Mouse (Mus musculus) hematopoietic stem cell, adult 5-6 weeks (primary cell): ENCODE measurements around the gene Lypd6. TPM values are rescaled to one million over a fixed set of nuclear protein-coding genes. Genes with fewer than 3 reads are reported as not detected.

Source experiments
- ATAC-seq, 2 experiments: fragments of 125-278 bp in 1 of 2; replicated peaks in 1 of 2; 2 replicates each; pipeline ENCODE4 v1.8.0; 2016 to 2017; ENCODE audit warnings: inconsistent platforms in 2 of 2, mild to moderate bottlenecking in 2 of 2, moderate number of reproducible peaks in 2 of 2, low read depth in 1 of 2, moderate TSS enrichment in 1 of 2; ENCODE audit not compliant: low FRiP score in 2 of 2, poor library complexity in 2 of 2, severe bottlenecking in 2 of 2, insufficient read depth in 1 of 2, low TSS enrichment in 1 of 2
- total RNA-seq: library from RNA; stranded (forward); fragments of 172-1452, 232-1000 nt; gene quantifications from 2 replicates; pipeline ENCODE4 v1.2.3, GENCODE M21; 2017

The Lypd6 gene
- total RNA-seq, 1 experiment from 2014 or later: 1.0 TPM

DNA sequence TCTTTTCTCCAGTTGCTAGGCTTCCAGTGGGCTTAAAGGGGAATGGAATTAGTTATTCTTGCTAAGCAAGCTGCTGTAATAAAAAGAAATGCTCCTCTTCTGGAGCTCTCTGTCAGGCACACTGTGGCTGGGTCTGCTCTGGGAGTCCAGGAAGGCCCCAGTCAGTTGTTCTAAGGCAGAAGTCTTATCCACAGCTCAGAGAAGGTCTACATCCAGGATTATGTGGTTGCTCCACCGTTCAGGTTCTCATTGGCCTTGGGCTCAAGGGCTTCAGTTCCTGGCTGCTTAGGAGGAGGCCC lies 34.9 kb downstream of the Lypd6 start:
- ATAC-seq: no peak

DNA sequence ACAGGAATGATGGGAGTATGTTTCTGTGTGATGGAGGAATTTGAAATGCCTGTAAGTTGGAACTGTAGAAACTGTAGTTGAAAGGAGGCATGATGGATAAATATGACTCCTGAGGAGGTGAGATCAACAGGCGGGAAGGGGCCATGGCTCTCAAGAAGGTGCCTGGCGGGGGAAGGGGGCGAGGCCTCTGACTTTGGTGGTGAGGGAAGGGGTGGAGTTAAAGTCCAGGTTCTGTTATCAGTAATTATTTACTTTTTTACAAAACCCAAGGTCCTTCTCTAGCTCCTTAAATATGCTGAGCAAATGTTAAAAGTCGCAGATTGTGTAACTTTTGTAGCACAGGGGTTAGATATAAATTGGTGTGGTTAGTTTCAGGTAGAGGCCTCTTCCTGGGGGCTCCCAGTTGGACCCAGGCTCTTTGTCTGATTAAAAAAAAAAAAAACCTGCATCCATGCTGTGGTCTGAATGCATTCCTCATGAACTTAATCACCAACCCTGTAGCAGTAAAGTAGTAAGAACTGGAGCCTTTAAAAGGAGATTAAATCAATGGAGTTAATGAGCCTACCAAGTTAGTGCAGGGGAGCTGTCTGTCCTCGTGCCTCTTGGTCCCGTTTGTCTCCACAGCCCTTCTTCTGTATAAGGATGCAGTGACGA lies 37.7 kb downstream of the Lypd6 start:
- ATAC-seq: no peak

DNA sequence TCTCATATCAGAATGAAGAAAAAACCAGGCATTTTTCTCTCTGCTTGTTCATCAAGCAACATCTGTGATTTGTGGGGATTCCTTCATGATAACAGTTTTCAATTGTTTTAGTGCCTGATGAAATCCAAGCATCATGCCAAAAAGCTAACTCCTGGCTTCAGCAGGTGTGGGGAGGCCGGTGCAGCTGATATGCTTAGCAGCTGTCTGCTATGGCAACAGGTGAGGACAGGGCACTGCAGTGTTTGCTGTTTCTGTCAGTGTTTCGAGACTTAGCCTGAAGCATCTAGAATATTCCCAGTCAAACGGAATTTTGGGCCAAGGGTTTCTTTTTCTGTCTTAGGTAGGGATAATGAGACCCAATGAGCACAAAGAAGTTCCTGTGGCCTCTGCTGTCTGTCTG lies 39.4 kb downstream of the Lypd6 start:
- ATAC-seq: no peak

DNA sequence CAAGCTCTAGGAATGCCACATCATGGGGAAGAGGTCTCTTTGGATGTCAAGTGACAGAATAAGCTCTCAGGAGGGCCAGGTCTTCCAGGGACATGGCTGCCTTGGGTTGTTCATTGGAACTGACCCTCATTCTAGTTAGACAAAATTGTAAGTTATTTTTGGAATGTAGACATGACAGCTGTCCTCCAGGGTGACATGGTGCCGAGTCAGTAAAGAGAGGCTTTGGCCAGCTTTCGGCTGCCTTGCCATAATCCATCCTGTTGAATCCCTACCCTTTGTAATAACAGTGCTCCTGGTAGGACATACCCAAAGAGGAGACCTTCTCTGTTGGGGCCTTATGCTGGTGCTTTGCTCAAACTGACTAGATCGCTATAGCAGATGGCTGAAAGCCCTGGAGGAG lies 39.8 kb downstream of the Lypd6 start:
- ATAC-seq: no peak

DNA sequence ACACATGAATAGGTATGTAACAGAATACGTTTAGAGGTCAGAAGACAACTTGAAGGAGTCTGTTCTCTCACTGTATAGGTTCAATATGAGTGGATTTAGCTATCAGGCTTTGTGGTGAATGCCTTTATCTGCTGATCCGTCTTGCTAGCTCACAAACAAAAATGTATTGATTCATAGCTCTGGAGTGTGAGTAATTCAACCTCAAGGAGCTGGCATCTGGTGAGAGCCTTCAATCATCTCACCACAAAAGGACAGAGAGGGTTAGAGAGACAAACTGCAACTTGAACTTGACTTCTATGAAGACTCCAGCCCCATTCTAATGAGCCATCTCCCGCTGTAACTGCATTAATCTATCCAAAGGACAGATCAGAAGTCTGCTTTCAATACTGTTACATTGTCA lies 40.6 kb downstream of the Lypd6 start:
- no peak for ATAC-seq

DNA sequence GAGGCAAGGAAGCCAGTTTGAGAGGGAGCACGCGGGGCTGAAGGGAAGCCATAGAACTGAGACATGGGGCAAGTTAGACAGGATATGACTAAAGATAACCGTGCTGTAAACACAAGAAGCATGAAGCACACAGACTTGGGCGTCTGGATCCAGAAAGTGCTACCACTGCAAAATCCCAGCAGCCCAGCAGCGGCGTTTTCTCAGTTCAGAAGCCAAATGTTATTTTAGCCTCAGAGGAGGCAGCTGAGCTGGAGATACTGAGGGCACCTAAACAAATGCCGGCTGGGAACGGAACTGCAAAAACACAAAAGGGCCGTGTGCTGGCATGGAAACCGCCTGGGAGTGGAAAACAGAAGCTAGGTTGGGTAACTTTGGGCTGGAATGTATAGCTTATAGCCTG lies 43.9 kb downstream of the Lypd6 start:
- ATAC-seq: no peak

DNA sequence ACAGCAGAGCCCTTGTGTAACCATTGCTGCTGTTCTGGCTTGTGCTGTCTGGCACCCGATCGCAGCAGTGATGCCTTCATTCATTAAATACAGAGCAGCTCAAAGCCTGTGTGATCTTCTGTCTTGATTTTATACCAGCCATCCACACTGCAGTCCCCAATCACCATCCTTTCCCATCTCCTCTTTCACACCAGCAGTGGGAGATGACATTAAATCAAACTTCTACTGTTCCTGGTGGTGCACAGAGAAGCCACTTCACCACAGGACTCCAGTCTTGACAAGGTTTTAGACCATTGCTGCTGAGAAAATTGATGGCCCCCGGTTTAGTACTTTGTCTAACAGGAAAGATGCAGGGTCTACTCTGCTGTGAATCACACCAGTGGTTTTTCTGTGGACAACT lies 44.9 kb downstream of the Lypd6 start:
- no peak for ATAC-seq

DNA sequence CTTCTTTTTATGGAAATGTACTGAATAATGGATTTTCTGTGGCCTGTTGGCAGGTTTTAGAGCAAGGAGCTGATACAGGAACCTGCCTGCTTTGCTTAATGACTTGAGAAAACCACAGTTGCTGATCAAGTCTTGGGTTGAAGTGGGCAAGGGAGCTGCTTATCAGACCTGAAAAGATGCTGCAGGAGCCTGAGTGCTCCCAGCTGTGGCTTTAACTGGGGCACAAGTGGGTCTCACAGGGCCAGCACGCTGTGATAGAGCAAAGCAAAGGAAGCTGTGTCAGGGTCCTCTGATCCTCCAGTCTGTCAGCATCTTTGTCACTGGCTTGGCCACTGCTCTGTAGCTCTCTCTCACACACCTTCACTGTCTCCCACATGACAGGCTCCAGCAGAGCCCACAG lies 45.4 kb downstream of the Lypd6 start:
- 0 out of 4 replicates have a peak, but pooled peaks of 1 of the 2 experiments have one; percentile 18 for ATAC-seq

DNA sequence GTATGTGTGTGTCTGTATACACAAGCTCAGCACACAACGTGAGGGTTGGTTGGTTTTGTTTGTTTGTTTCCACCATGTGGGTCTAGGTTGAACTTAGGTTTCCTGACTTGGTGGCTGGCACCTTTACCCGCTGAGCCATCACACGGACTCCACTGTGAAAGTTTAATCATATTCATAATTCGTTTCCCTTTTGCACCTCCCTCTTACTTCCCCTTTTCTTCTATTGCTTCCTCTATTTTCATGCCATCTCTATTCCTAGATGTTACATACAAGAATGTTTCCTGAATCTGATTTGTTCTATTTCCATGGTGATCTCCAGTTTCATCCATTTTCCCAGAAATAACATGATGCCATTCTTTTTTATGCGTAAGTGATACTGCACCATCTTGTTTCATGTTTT lies 46.2 kb downstream of the Lypd6 start:
- ATAC-seq: peak; percentile 83 to 86

DNA sequence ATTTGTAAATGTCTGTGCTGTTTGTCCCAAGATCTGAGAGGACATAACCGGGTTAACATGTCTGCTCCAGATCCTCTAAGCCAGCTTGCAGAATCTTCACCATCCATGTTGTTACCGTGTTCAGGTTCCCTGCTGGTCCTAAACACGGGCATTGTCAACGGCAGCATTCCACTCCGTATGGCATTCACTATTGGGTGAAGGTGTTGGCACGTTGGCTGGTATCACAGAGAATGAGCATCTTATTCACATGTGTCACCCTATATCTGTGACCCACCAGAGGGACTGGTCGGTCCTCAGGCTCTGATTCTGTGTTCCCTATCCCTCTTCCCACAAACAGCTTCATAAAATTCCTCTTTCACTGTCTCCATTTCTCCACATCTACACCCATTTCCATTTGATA lies 52.9 kb downstream of the Lypd6 start:
- no peak for ATAC-seq

DNA sequence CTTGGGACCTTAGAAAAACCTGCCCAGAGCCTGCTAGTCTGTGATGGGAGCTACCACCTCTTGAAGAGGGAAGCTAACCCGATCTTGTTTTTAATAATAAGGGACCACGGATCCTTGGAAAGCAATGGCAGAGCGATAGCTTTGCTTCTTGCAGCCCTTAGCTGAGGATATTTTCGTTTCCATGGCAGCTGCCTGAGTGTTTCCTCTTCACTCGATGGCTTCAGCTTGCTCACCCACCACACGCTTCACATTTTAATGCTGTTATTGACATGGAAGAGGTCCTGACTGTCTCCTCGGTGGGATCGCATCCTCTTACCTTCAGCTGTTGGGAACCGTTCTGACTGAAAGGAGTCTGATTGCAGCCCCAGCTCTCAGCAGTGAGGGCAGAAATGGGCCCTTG lies 54.6 kb downstream of the Lypd6 start:
- no peak for ATAC-seq

DNA sequence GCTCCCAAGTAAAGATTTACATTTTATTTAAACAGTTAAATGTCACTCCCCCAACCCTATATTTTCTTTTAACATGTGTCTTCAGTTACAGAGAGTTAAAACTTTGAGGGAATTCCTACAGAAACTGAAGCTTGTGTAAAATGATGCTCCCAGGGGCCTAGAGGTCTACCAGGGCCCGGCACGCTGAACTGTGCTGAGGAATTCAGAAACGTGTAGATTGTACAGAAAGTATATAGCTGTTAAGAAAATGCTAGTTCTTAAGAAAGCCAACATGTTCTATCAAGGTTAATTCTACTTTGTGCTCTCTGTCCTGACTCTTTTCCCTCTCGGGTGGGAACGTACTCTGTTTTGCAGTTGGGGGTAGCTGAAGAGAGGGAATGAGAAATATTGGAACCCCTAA lies 57.1 kb downstream of the Lypd6 start:
- no peak for ATAC-seq

DNA sequence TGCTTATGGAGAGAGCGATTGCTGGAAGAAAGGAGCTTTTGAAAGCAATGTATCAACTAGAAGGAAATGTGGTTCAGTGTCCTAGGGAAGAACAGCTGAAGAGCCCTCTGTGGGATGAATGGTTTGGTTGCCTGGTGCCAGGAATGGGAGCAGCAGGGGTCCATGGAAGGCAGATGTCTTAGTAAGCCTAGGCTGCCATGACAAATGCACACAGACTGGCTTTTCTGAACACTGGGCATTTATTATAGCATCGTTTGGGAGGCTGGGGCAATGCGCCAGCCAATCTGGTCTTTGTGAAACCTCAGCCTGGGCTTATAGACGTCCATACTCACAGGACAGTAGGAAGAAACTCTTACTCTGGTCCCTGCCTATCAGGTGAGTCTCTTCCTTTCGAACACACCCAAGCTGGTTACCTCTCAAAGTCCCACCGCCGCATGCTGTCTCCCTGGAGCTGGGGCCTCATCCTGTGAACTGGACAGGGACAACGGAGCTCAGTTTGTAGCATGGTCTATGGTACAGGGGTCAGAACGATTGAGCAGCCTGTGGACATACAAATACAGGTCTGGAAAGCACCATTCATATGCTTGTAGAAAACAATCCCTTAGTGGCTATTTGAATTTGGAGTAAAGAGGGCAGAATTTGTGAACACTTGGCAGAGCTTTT lies 61.4 kb downstream of the Lypd6 start:
- ATAC-seq: no peak

DNA sequence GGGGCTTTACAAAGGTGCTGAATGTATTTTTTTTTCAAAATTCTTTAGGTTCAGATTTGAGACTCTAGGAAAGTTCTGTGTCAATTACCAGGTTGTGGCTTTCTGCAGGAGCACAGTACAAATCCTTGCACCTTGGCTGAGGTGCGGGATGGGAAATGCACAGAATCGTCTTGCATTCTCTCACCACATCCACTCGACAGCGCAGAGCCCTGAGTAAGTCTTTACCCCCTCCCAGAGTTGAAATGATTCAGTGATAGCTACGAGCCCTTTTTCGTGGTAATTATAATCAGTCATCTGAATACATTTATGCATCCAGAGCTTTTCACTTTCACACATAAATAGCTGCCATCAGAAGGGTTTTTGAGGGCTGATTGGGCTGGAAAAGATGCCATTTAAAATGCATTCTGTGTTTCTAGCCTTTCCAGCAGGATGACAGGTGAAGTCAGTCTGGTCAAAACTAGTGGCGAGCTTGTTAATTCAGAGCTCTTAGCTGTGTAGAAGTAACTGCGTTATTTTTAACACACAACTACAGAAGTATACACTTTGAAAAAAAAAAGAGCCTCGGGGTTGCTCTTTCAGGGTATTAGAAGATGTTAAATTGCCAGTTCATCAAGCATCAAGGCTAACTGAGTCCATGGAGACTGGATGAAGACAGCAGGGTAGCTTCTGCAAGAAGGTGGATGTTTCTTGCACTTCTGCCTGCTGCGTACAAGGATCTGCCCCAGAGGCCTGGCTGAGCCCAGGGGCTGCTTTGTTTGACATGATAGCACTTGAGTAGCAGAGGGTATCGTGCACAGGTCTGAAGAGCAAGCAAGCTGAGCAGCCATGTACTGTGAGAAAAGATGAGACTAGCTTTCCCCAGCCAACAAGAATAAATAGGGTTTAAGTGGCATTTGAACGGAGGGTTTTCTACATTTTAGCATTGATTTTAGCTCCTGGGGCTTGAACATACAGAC lies 62.4 kb downstream of the Lypd6 start:
- no peak for ATAC-seq

DNA sequence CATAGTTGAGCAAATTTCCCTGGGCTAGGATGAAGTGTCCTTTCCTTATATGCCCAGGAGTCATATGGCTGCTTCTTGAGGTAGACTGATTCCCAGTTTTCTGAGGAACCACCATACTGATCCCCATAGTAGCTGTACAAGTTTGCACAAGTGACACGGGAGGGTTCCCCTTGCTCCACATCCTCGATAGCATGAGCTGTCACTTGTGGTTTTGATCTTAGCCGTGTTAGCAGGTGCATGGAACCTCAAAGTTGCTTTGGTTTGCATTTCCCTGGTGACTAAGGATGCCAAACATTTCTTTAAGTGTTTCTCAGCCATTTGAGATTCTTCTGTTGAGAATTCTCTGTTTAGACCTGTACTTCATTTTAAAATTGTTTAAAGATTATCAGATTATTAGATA lies 64.4 kb downstream of the Lypd6 start:
- ATAC-seq: peak; percentile 46 to 53; a peak in 2 of 4 replicates

DNA sequence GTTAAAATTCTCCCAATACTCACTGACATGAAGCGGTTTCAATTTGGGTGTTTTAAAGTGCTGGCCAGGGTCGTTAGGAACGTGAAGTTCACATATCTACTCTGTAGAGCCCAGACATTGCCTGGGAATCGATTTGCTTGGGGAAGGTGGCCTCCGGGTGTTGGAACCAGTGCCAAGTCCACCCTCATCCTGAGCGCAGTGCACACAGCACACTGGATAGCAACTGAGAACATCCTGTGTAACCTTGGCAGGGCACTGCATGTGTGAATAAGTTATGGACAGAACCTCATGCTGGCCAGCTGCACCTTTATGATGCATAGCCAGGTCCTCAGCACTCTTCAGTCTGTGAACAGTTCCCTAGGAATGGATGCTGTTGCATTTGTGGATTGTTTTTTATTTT lies 77.4 kb downstream of the Lypd6 start:
- ATAC-seq: no peak

DNA sequence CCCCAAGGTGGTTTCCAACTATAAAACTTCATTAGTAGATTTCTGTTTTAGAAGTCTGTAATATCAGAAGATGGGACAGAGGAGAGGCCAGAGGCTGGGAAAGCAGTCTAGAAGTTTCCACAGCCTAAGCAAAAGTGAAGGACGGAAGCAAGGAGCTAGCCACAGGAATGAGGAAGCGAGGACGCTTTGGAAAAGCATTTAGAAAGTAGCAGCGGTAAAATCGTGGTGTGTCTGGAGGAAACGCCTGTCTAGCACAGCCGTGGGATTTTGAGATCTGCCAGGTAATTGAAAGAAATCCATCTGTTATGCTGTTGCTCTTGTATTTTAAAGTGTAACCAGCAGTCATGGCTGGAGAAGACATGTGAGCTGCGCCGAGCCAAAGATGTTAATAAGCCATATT lies 81.1 kb downstream of the Lypd6 start:
- ATAC-seq: peak; percentile 78
